Mouse (Mus musculus): Measurements from ENCODE around the gene Slc16a13.

DNA sequence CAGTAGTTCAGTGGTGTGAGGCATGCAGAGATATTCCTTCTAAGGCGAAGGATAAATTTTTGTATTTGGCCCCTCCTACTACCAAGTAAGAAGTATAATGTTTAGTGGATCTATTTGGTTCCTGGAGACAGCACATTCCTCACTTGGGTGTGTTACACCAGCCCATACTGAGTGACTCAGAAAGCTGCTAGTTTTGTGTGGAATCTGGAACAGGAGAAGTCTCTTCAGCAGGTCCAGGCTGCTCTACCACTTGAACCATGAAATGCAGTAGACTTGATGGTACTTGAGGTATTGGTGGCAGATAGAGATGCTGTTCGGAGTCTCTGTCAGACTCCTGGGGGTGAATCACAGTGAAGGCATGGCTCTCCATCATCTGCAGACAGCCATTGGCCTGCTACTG lies 10.2 kb downstream of the Slc16a13 start:
- TF ChIP-seq CTCF (IDR thresholded peaks at IDR 0.05; ENCODE audit: low read depth, low read length) = no peak
- TF ChIP-seq POLR2A (IDR thresholded peaks at IDR 0.05; ENCODE audit: extremely low read depth, insufficient read depth, low read length) = no peak
